Mouse (Mus musculus) neural tube, embryonic 14.5 days (tissue): ENCODE data around the gene Atxn7l2. TPM values are rescaled to one million over a fixed set of nuclear protein-coding genes. Genes with fewer than 3 reads are reported as not detected.
A peak's percentile ranks its signal among the peaks of the same experiment; 100 is the strongest.

ENCODE experiments used
- ATAC-seq: fragments of 200-750 bp; cut with Nextera tagmentation; 2 replicates; pipeline ENCODE4 v1.8.0; 2017; ENCODE audit warnings: low read depth, mild to moderate bottlenecking, moderate TSS enrichment, moderate library complexity
- H3K27ac ChIP-seq: fragments of 300-500 bp; sonication (generic); 2 replicates; pipeline ENCODE4 v1.5.1; 2014; ENCODE audit warnings: low read depth, mild to moderate bottlenecking, control low read depth, low read length, moderate library complexity, mixed read lengths
- H3K27me3 ChIP-seq: fragments of 300-500 bp; sonication (generic); 2 replicates; pipeline ENCODE4 v1.6.1; 2014; ENCODE audit warnings: low read length; ENCODE audit not compliant: control insufficient read depth, insufficient read depth
- H3K36me3 ChIP-seq: fragments of 300-500 bp; sonication (generic); 2 replicates; pipeline ENCODE4 v1.6.1; 2014; ENCODE audit warnings: low read length, mixed read lengths; ENCODE audit not compliant: control insufficient read depth, insufficient read depth
- H3K4me1 ChIP-seq: fragments of 300-500 bp; sonication (generic); 2 replicates; pipeline ENCODE4 v1.6.1; 2014; ENCODE audit warnings: low read length; ENCODE audit not compliant: control insufficient read depth, insufficient read depth
- H3K4me2 ChIP-seq: fragments of 300-500 bp; sonication (generic); 2 replicates; pipeline ENCODE4 v1.6.1; 2014; ENCODE audit warnings: mild to moderate bottlenecking, low read depth, low read length, control low read depth
- H3K4me3 ChIP-seq: fragments of 300-500 bp; sonication (generic); 2 replicates; pipeline ENCODE4 v1.5.1; 2014; ENCODE audit warnings: low read depth, low read length, control low read depth, mixed read lengths
- H3K9ac ChIP-seq: fragments of 300-500 bp; sonication (generic); replicated peaks from 2 replicates; pipeline ENCODE4 v1.6.1; 2014; ENCODE audit warnings: low read depth, mild to moderate bottlenecking, control low read depth, low read length, mixed read lengths
- H3K9me3 ChIP-seq: fragments of 300-500 bp; sonication (generic); 2 replicates; pipeline ENCODE4 v1.6.1; 2016; ENCODE audit warnings: low read length; ENCODE audit not compliant: control insufficient read depth
- WGBS: fragments of 180-500 bp; shearing (Covaris S2); extraction: QIAGEN DNeasy Blood & Tissue Kit; methylation state at CpG from one replicate; pipeline ENCODE4 v1.1.7; 2014; 5-methylcytosine and 5-hydroxymethylcytosine counted together
- polyA plus RNA-seq: library from polyadenylated mRNA; unstranded; fragments of >200 nt; fragmentation: Nextera tagmentation; extraction: Ambion mirVana; gene quantifications from 2 replicates; pipeline ENCODE4 v1.2.1, GENCODE M21; 2014

Atxn7l2 gene
- polyA plus RNA-seq, 1 experiment from 2014 or later = 24.0 TPM

GRCm38 (mm10) chr3:108227521-108227920, 16.8 kb upstream of the Atxn7l2 start:
- no peak overlapping the region for H3K4me2 ChIP-seq

GRCm38 (mm10) chr3:108226558-108227350, 16.0 kb upstream of the Atxn7l2 start, which contains the start of gene Sypl2:
Gene Sypl2, minus strand, starts transcription at chr3:108226648.
- WGBS = 3% methylated on average over 44 of the region's 44 CpGs
- H3K27ac ChIP-seq = no peak within 1 kb of the TSS
- peaks cover 8% of the 10 kb centered on the region; the same call in 1 of the 2 replicates for H3K4me1 ChIP-seq
- H3K9ac ChIP-seq = 0 out of 2 replicates have a peak within 1 kb of the TSS, but pooled peaks have one; percentile 21
- peaks cover 30% of the 10 kb centered on the region for H3K27me3 ChIP-seq
- H3K36me3 ChIP-seq = no peaks in the 10 kb centered on the region
- H3K4me2 ChIP-seq = peak within 1 kb of the TSS; percentile 58
- no peaks in the 10 kb centered on the region for H3K9me3 ChIP-seq
- ATAC-seq = no peak
- peak within 1 kb of the TSS; percentile 29 for H3K4me3 ChIP-seq

More at GRCm38 (mm10) chr3:108227521-108227920, 16.8 kb upstream of the Atxn7l2 start:
- WGBS = 76% methylated on average over 2 of the region's 2 CpGs
- peaks cover 8% of the 10 kb centered on the region; the same call in 1 of the 2 replicates for H3K4me1 ChIP-seq
- H3K9ac ChIP-seq = no peak overlapping the region
- H3K4me3 ChIP-seq = no peak overlapping the region
- no peak overlapping the region for H3K27ac ChIP-seq
- no peak for ATAC-seq
- no peaks in the 10 kb centered on the region for H3K36me3 ChIP-seq
- H3K9me3 ChIP-seq = no peaks in the 10 kb centered on the region
- H3K27me3 ChIP-seq = peaks cover 30% of the 10 kb centered on the region

GRCm38 (mm10) chr3:108225711-108226557, 15.2 kb upstream of the Atxn7l2 start:
- Histone ChIP-seq H3K36me3 (no peaks in the 10 kb centered on the region), H3K4me1 (peaks cover 8% of the 10 kb centered on the region; the same call in 1 of the 2 replicates), H3K4me3 (peak overlapping the region; percentile 29), H3K4me2 (peak overlapping the region; percentile 58), H3K27ac (no peak overlapping the region), H3K27me3 (peaks cover 30% of the 10 kb centered on the region), H3K9me3 (no peaks in the 10 kb centered on the region), H3K9ac (0 out of 2 replicates have a peak overlapping the region, but pooled peaks have one; percentile 21)
- 2% methylated on average over 66 of the region's 67 CpGs for WGBS
- peak; percentile 44; the same call in 1 of the 2 replicates for ATAC-seq

- Histone ChIP-seq H3K27me3 (peaks cover 11% of the 10 kb centered on the region), H3K4me2 (no peak overlapping the region), H3K36me3 (no peaks in the 10 kb centered on the region), H3K9me3 (no peaks in the 10 kb centered on the region), H3K27ac (no peak overlapping the region), H3K9ac (no peak overlapping the region), H3K4me1 (no peaks in the 10 kb centered on the region), H3K4me3 (no peak overlapping the region)
- ATAC-seq = no peak
- 79% methylated on average over 3 of the region's 3 CpGs for WGBS
Observed at GRCm38 (mm10) chr3:108220661-108221060, 9.9 kb upstream of the Atxn7l2 start.

GRCm38 (mm10) chr3:108214734-108215133, 4.0 kb upstream of the Atxn7l2 start:
- H3K4me2 ChIP-seq = no peak overlapping the region
- H3K9me3 ChIP-seq = no peaks in the 10 kb centered on the region
- H3K4me1 ChIP-seq = no peaks in the 10 kb centered on the region; the same call in 1 of the 2 replicates
- H3K27ac ChIP-seq = no peak overlapping the region
- no peak overlapping the region for H3K4me3 ChIP-seq
- no peak overlapping the region for H3K9ac ChIP-seq
- WGBS = 20% methylated on average over 5 of the region's 5 CpGs
- ATAC-seq = no peak
- no peaks in the 10 kb centered on the region; the same call in 1 of the 2 replicates for H3K27me3 ChIP-seq
- H3K36me3 ChIP-seq = no peaks in the 10 kb centered on the region

GRCm38 (mm10) chr3:108212406-108212805, 1.7 kb upstream of the Atxn7l2 start:
- Histone ChIP-seq H3K27me3 (no peaks in the 10 kb centered on the region; the same call in 1 of the 2 replicates), H3K9me3 (no peaks in the 10 kb centered on the region), H3K27ac (no peak overlapping the region), H3K4me1 (peaks cover 11% of the 10 kb centered on the region), H3K36me3 (0 out of 2 replicates have a peak, but pooled peaks cover 5% of the 10 kb centered on the region), H3K4me2 (no peak overlapping the region), H3K4me3 (no peak overlapping the region), H3K9ac (no peak overlapping the region)
- ATAC-seq = no peak
- WGBS = 91% methylated on average over 8 of the region's 8 CpGs

- ATAC-seq = no peak
- Histone ChIP-seq H3K4me3 (peak overlapping the region; percentile 64; the same call in 1 of the 2 replicates), H3K9ac (no peak overlapping the region), H3K27me3 (no peaks in the 10 kb centered on the region; the same call in 1 of the 2 replicates), H3K36me3 (peaks cover 10% of the 10 kb centered on the region; the same call in 1 of the 2 replicates), H3K27ac (no peak overlapping the region; the same call in 1 of the 2 replicates), H3K4me1 (peaks cover 11% of the 10 kb centered on the region), H3K4me2 (peak overlapping the region; percentile 58; the same call in 1 of the 2 replicates), H3K9me3 (no peaks in the 10 kb centered on the region)
- 51% methylated on average over 6 of the region's 6 CpGs for WGBS
Observed at GRCm38 (mm10) chr3:108211845-108212244, 1.1 kb upstream of the Atxn7l2 start.

- Histone ChIP-seq H3K9me3 (no peaks in the 10 kb centered on the region), H3K9ac (peak overlapping the region; percentile 87), H3K4me2 (peak overlapping the region; percentile 96), H3K4me1 (peaks cover 11% of the 10 kb centered on the region), H3K4me3 (peak overlapping the region; percentile 64), H3K36me3 (peaks cover 27% of the 10 kb centered on the region; the same call in 1 of the 2 replicates), H3K27me3 (no peaks in the 10 kb centered on the region; the same call in 1 of the 2 replicates), H3K27ac (peak overlapping the region; percentile 97)
- peak; percentile 95 for ATAC-seq
- WGBS = 0% methylated on average over 54 of the region's 72 CpGs
Observed at GRCm38 (mm10) chr3:108209946-108210770, 576 bp downstream of the Atxn7l2 start.
